Mouse (Mus musculus): ENCODE data around the gene Plekha8. TPM values are rescaled to one million over a fixed set of nuclear protein-coding genes. Genes with fewer than 3 reads are reported as not detected.

Plekha8 gene
- polyA plus RNA-seq, 2 experiments = 12.6 to 14.0 TPM

DNA sequence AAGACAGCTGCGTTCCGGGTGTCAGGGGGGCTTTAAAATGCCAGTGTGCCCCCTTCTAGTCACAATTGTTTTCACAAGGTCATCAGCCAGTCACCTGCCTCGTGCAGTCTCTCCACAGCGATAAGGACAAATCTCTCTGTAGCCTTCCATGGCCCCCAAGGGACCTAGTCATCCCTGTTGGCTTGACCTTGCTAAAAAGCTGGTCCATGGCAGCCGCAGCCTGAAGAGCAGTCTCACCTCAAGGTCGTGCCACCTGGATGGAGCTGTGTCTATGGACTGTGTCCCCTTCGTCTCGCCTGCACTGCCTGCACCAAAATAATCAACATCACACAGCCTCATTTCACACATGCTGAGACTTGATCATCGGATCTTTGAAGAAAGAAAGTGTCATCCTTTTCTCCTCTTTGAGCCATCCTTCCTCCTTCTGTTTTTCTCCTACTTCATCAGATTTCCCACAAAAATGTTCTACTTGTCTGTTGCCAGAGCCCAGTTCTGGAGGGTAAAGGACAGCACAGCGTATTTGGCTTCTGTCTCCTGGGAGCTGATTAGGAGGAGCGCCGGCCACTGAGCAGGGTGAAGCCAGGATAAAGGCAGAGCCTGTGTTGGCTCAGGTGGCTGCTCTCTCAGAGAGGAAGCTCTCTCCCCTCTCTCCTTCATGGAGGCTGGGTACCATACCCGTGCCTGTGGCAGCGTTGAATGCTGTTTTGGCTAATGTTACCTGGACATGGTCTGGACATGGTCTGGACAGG is 96.6 kb downstream of the Plekha8 start:
- 0 out of 2 replicates have a peak, but pooled peaks cover 6% of the 10 kb centered on the region for H3K36me3 ChIP-seq (ENCODE audit: control insufficient read depth, insufficient read depth, low read length)
- no peak overlapping the region for H3K27ac ChIP-seq (replicated peaks; ENCODE audit: low read depth, low read length)
- no peak for TF ChIP-seq POLR2A (IDR thresholded peaks at IDR 0.05; ENCODE audit: borderline replicate concordance, extremely low read depth, insufficient read depth, insufficient read length)
- no peak overlapping the region for H3K9ac ChIP-seq (ENCODE audit: low read depth, low read length, severe bottlenecking)
- H3K4me2 ChIP-seq (replicated peaks; ENCODE audit: low read depth, low read length, severe bottlenecking) = no peak overlapping the region
- WGBS = 76% methylated on average over 14 of the region's 14 CpGs
- H3K4me1 ChIP-seq (ENCODE audit: control insufficient read depth, insufficient read depth, low read length) = no peaks in the 10 kb centered on the region
- H3K9me3 ChIP-seq (ENCODE audit: control insufficient read depth, low read length) = no peaks in the 10 kb centered on the region
- ATAC-seq (ENCODE audit: low FRiP score, low read depth) (no peak), DNase-seq (ENCODE audit: low spot score) (no peak)
- no peak overlapping the region for H3K4me3 ChIP-seq (replicated peaks; ENCODE audit: low read length)
- no peaks in the 10 kb centered on the region for H3K27me3 ChIP-seq (ENCODE audit: control insufficient read depth, insufficient read depth, low read length)

GRCm38 (mm10) chr6:54692201-54692600 is 97.3 kb downstream of the Plekha8 start:
- ATAC-seq (ENCODE audit: low FRiP score, low read depth) (no peak), DNase-seq (ENCODE audit: low spot score) (no peak)
- H3K4me1 ChIP-seq (ENCODE audit: control insufficient read depth, insufficient read depth, low read length) = no peaks in the 10 kb centered on the region
- no peaks in the 10 kb centered on the region for H3K27me3 ChIP-seq (ENCODE audit: control insufficient read depth, insufficient read depth, low read length)
- 0 out of 2 replicates have a peak, but pooled peaks cover 6% of the 10 kb centered on the region for H3K36me3 ChIP-seq (ENCODE audit: control insufficient read depth, insufficient read depth, low read length)
- TF ChIP-seq POLR2A (IDR thresholded peaks at IDR 0.05; ENCODE audit: borderline replicate concordance, extremely low read depth, insufficient read depth, insufficient read length) = no peak
- H3K4me2 ChIP-seq (replicated peaks; ENCODE audit: low read depth, low read length, severe bottlenecking) = no peak overlapping the region
- no peaks in the 10 kb centered on the region for H3K9me3 ChIP-seq (ENCODE audit: control insufficient read depth, low read length)
- H3K4me3 ChIP-seq (replicated peaks; ENCODE audit: low read length) = no peak overlapping the region
- H3K27ac ChIP-seq (replicated peaks; ENCODE audit: low read depth, low read length) = no peak overlapping the region
- WGBS = 68% methylated on average over 1 of the region's 1 CpGs
- H3K9ac ChIP-seq (ENCODE audit: low read depth, low read length, severe bottlenecking) = no peak overlapping the region

DNA sequence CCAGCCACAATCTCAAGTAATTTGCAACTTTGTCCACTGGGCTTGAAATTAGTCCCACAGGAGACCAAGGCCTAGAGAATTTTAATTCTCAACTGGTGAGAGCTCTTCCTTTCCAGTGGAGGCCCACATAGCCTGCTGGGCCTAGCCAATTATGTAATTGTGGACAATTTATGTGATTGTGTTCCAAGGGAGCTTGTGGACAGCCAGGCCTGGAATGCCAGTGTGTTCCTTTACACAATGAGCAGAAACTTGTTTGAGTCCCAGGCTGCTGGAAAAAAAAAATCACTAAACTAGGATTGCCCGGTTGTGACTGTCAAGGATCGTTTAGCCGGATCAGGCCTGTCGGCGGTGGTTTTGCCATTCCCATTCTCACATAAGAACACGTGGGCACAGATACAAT is 98.4 kb downstream of the Plekha8 start:
- Histone ChIP-seq H3K27me3 (ENCODE audit: control insufficient read depth, insufficient read depth, low read length) (no peaks in the 10 kb centered on the region), H3K9me3 (ENCODE audit: control insufficient read depth, low read length) (no peaks in the 10 kb centered on the region), H3K27ac (replicated peaks; ENCODE audit: low read depth, low read length) (no peak overlapping the region), H3K9ac (ENCODE audit: low read depth, low read length, severe bottlenecking) (no peak overlapping the region), H3K36me3 (ENCODE audit: control insufficient read depth, insufficient read depth, low read length) (0 out of 2 replicates have a peak, but pooled peaks cover 6% of the 10 kb centered on the region), H3K4me1 (ENCODE audit: control insufficient read depth, insufficient read depth, low read length) (no peaks in the 10 kb centered on the region), H3K4me2 (replicated peaks; ENCODE audit: low read depth, low read length, severe bottlenecking) (no peak overlapping the region), H3K4me3 (replicated peaks; ENCODE audit: low read length) (no peak overlapping the region)
- DNase-seq (ENCODE audit: low spot score) (no peak), ATAC-seq (ENCODE audit: low FRiP score, low read depth) (no peak)
- WGBS = 93% methylated on average over 6 of the region's 6 CpGs
- no peak for TF ChIP-seq POLR2A (IDR thresholded peaks at IDR 0.05; ENCODE audit: borderline replicate concordance, extremely low read depth, insufficient read depth, insufficient read length)

Other genes with a start within 250 kb of the Plekha8 start
- gene Wipf3, start 165.5 kb upstream of the Plekha8 start, polyA plus RNA-seq (2012; rRNA removed) = 5.4 and 5.6 TPM in 2 replicates
- 1.8 and 2.4 TPM in 2 replicates for gene Wipf3, start 165.5 kb upstream of the Plekha8 start, polyA plus RNA-seq (2014; fragmentation: Nextera tagmentation; extraction: Ambion mirVana)
- 6.3 and 8.9 TPM in 2 replicates for gene Scrn1, start 28.6 kb upstream of the Plekha8 start, polyA plus RNA-seq (2012; rRNA removed)
- 8.0 and 9.6 TPM in 2 replicates for gene Scrn1, start 28.6 kb upstream of the Plekha8 start, polyA plus RNA-seq (2014; fragmentation: Nextera tagmentation; extraction: Ambion mirVana)
- 57.0 and 59.1 TPM in 2 replicates for gene Fkbp14, start 2.2 kb downstream of the Plekha8 start, polyA plus RNA-seq (2012; rRNA removed)
- 59.6 and 71.0 TPM in 2 replicates for gene Fkbp14, start 2.2 kb downstream of the Plekha8 start, polyA plus RNA-seq (2014; fragmentation: Nextera tagmentation; extraction: Ambion mirVana)
- gene Mturn, start 86.5 kb downstream of the Plekha8 start, polyA plus RNA-seq (2012; rRNA removed) = 8.4 and 9.3 TPM in 2 replicates
- 13.0 and 15.5 TPM in 2 replicates for gene Mturn, start 86.5 kb downstream of the Plekha8 start, polyA plus RNA-seq (2014; fragmentation: Nextera tagmentation; extraction: Ambion mirVana)
- gene Znrf2, start 221.8 kb downstream of the Plekha8 start, polyA plus RNA-seq (2012; rRNA removed) = 5.7 and 6.3 TPM in 2 replicates
- gene Znrf2, start 221.8 kb downstream of the Plekha8 start, polyA plus RNA-seq (2014; fragmentation: Nextera tagmentation; extraction: Ambion mirVana) = 5.3 and 5.5 TPM in 2 replicates

Measured in limb, embryonic 14.5 days (tissue).